Mouse (Mus musculus) central nervous system, embryonic 11.5 days (tissue): ENCODE results near the gene Gm20425. TPM values are rescaled to one million over a fixed set of nuclear protein-coding genes. Genes with fewer than 3 reads are reported as not detected.

ENCODE experiments used
- polyA plus RNA-seq: library from polyadenylated mRNA; depleted of rRNA; stranded (reverse); fragments of >200 nt; gene quantifications from 2 replicates; pipeline ENCODE4 v1.2.3, GENCODE M21; 2012; rRNA removed

Gene Gm20425
- not detected in 2 replicates for polyA plus RNA-seq

GRCm38 (mm10) chr9:103230151-103230951 is at the start of gene Gm20425, which contains the start of gene Trf:
TSS of gene Gm20425 (minus strand) at chr9:103230307.
TSS of gene Trf (minus strand) at chr9:103230444.

DNA sequence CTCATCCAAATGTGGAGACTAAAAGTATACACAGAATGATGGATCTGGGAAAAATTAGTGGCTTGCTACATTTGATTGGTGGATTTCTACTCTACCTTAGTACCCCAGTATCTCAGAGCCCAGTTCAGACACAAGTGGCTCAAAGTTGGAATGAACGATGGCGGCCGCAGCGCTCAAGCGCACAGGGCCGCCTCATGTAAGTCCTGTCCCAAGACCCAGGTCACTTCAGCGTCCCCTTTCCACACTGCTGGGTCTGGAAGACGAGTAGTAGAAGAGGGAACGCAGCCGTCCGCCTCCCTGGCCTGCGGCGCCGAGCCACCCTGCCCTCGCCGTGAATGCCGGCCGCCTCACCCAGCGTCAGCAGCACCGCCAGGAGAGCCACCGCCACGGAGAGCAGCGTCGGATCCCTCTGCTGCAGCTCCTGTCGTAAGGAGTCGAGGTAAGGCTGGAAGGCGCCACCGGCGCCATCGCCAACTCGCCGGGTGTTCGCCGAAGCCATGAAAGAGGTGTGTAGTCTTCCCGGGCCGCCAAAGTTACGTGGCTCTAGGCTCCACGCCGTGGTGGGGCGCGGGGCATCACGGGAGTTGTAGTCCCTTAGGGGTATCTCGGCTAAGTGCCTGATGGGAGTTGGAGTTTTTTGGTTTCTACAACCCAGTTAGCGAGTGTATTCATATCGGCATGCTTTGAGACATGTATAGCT is 28.4 kb downstream of the Gm20425 start, which contains the start of gene Srprb:
TSS of gene Srprb (minus strand) at position 577 of the 700 bp plus-strand sequence.

Other genes with a start within 250 kb of the Gm20425 start
- gene Slco2a1, start 241.6 kb downstream of the Gm20425 start, polyA plus RNA-seq = 0.56 and 1.2 TPM in 2 replicates
- gene Rab6b, start 118.5 kb downstream of the Gm20425 start, polyA plus RNA-seq = 25.5 and 26.3 TPM in 2 replicates
- 42.8 and 55.2 TPM in 2 replicates for gene Srprb, start 28.2 kb downstream of the Gm20425 start, polyA plus RNA-seq
- gene Trf, start 137 bp upstream of the Gm20425 start, polyA plus RNA-seq = 53.0 and 123 TPM in 2 replicates
- 4.1 and 4.9 TPM in 2 replicates for gene 1300017J02Rik, start 74.8 kb upstream of the Gm20425 start, polyA plus RNA-seq
- gene Topbp1, start 74.9 kb upstream of the Gm20425 start, polyA plus RNA-seq = 108 and 145 TPM in 2 replicates
- 126 and 132 TPM in 2 replicates for gene Cdv3, start 135.5 kb upstream of the Gm20425 start, polyA plus RNA-seq